Mouse (Mus musculus) embryonic facial prominence, embryonic 15.5 days (tissue): ENCODE data around the gene Ubash3b. TPM values are rescaled to one million over a fixed set of nuclear protein-coding genes. Genes with fewer than 3 reads are reported as not detected.

Experiments
- ATAC-seq: fragments of 200-750 bp; cut with Nextera tagmentation; 2 replicates; pipeline ENCODE4 v1.8.0; 2017; ENCODE audit warnings: low read depth, moderate TSS enrichment; ENCODE audit not compliant: insufficient number of reproducible peaks, low FRiP score, low TSS enrichment
- H3K27ac ChIP-seq: fragments of 300-500 bp; sonication (generic); replicated peaks from 2 replicates; pipeline ENCODE4 v1.5.1; 2015; ENCODE audit warnings: mild to moderate bottlenecking, inconsistent platforms
- H3K27me3 ChIP-seq: fragments of 300-500 bp; sonication (generic); 2 replicates; pipeline ENCODE4 v1.6.1; 2015; ENCODE audit warnings: inconsistent platforms
- H3K36me3 ChIP-seq: fragments of 300-500 bp; sonication (generic); 2 replicates; pipeline ENCODE4 v1.6.1; 2015; ENCODE audit warnings: mild to moderate bottlenecking, inconsistent platforms
- H3K4me1 ChIP-seq: fragments of 300-500 bp; sonication (generic); 2 replicates; pipeline ENCODE4 v1.6.1; 2015; ENCODE audit warnings: inconsistent platforms
- H3K4me2 ChIP-seq: fragments of 300-500 bp; sonication (generic); replicated peaks from 2 replicates; pipeline ENCODE4 v1.6.1; 2015; ENCODE audit warnings: mild to moderate bottlenecking, inconsistent platforms
- H3K4me3 ChIP-seq: fragments of 300-500 bp; sonication (generic); replicated peaks from 2 replicates; pipeline ENCODE4 v1.5.1; 2015; ENCODE audit warnings: mild to moderate bottlenecking, inconsistent platforms
- H3K9ac ChIP-seq: fragments of 300-500 bp; sonication (generic); 2 replicates; pipeline ENCODE4 v1.6.1; 2015; ENCODE audit warnings: inconsistent platforms
- H3K9me3 ChIP-seq: fragments of 300-500 bp; sonication (generic); replicated peaks from 2 replicates; pipeline ENCODE4 v1.6.1; 2016; ENCODE audit warnings: inconsistent platforms
- WGBS: fragments of 180-500 bp; shearing (Covaris S2); methylation state at CpG from one replicate; pipeline ENCODE4 v1.1.7; 2015; 5-methylcytosine and 5-hydroxymethylcytosine counted together
- polyA plus RNA-seq: library from polyadenylated mRNA; unstranded; fragments of >200 nt; fragmentation: Nextera tagmentation; extraction: Ambion mirVana; gene quantifications from 2 replicates; pipeline ENCODE4 v1.2.1, GENCODE M21; 2015

The Ubash3b gene
- polyA plus RNA-seq, 1 experiment from 2014 or later: 8.2 TPM

- no peaks in the 10 kb centered on the region for H3K36me3 ChIP-seq
- H3K4me2 ChIP-seq: no peak overlapping the region
- peaks cover 21% of the 10 kb centered on the region for H3K4me1 ChIP-seq
- 84% methylated on average over 7 of the region's 7 CpGs for whole genome bisulfite sequencing
- no peak overlapping the region for H3K9ac ChIP-seq
- H3K27me3 ChIP-seq: no peaks in the 10 kb centered on the region
- no peak for ATAC-seq
- no peak overlapping the region for H3K4me3 ChIP-seq
- H3K9me3 ChIP-seq: no peaks in the 10 kb centered on the region
- H3K27ac ChIP-seq: no peak overlapping the region
These were observed 112.2 kb downstream of the Ubash3b start for GRCm38 (mm10) chr9:41049282-41049681.

GRCm38 (mm10) chr9:41048820-41049219 is 112.7 kb downstream of the Ubash3b start:
- H3K9me3 ChIP-seq: no peaks in the 10 kb centered on the region
- H3K36me3 ChIP-seq: no peaks in the 10 kb centered on the region
- H3K4me1 ChIP-seq: peaks cover 18% of the 10 kb centered on the region
- no peaks in the 10 kb centered on the region for H3K27me3 ChIP-seq
- no peak for ATAC-seq
- H3K4me3 ChIP-seq: no peak overlapping the region
- 78% methylated on average over 3 of the region's 3 CpGs for WGBS
- H3K9ac ChIP-seq: no peak overlapping the region
- no peak overlapping the region for H3K27ac ChIP-seq
- no peak overlapping the region for H3K4me2 ChIP-seq

- Histone ChIP-seq H3K4me3 (no peak overlapping the region), H3K27me3 (no peaks in the 10 kb centered on the region), H3K9me3 (no peaks in the 10 kb centered on the region), H3K9ac (no peak overlapping the region), H3K4me2 (no peak overlapping the region), H3K36me3 (no peaks in the 10 kb centered on the region), H3K27ac (no peak overlapping the region), H3K4me1 (peaks cover 14% of the 10 kb centered on the region)
- no peak for ATAC-seq
- 94% methylated on average over 7 of the region's 7 CpGs for WGBS
These were observed 113.3 kb downstream of the Ubash3b start for GRCm38 (mm10) chr9:41048216-41048615.

GRCm38 (mm10) chr9:41047654-41048053 is 113.8 kb downstream of the Ubash3b start:
- H3K4me2 ChIP-seq: no peak overlapping the region
- ATAC-seq: no peak
- H3K36me3 ChIP-seq: no peaks in the 10 kb centered on the region
- no peak overlapping the region for H3K4me3 ChIP-seq
- peaks cover 14% of the 10 kb centered on the region for H3K4me1 ChIP-seq
- no peak overlapping the region for H3K9ac ChIP-seq
- no peaks in the 10 kb centered on the region for H3K27me3 ChIP-seq
- WGBS: 87% methylated on average over 2 of the region's 2 CpGs
- no peak overlapping the region for H3K27ac ChIP-seq
- H3K9me3 ChIP-seq: no peaks in the 10 kb centered on the region

- Histone ChIP-seq H3K9ac (no peak overlapping the region), H3K9me3 (no peaks in the 10 kb centered on the region), H3K4me1 (no peaks in the 10 kb centered on the region), H3K27me3 (no peaks in the 10 kb centered on the region), H3K27ac (no peak overlapping the region), H3K4me2 (no peak overlapping the region), H3K36me3 (no peaks in the 10 kb centered on the region), H3K4me3 (no peak overlapping the region)
- WGBS: 11% methylated on average over 3 of the region's 3 CpGs
- no peak for ATAC-seq
These were observed 116.9 kb downstream of the Ubash3b start for GRCm38 (mm10) chr9:41044626-41045025.

- H3K36me3 ChIP-seq: no peaks in the 10 kb centered on the region
- H3K4me1 ChIP-seq: peaks cover 3% of the 10 kb centered on the region; the same call in 1 of the 2 replicates
- no peak overlapping the region for H3K4me2 ChIP-seq
- ATAC-seq: no peak
- no peak overlapping the region for H3K27ac ChIP-seq
- H3K9ac ChIP-seq: no peak overlapping the region
- WGBS: 85% methylated on average over 5 of the region's 5 CpGs
- no peaks in the 10 kb centered on the region for H3K27me3 ChIP-seq
- no peak overlapping the region for H3K4me3 ChIP-seq
- no peaks in the 10 kb centered on the region for H3K9me3 ChIP-seq
These were observed 117.9 kb downstream of the Ubash3b start for GRCm38 (mm10) chr9:41043641-41044040.

GRCm38 (mm10) chr9:41041404-41041803 is 120.1 kb downstream of the Ubash3b start:
- Histone ChIP-seq H3K9ac (no peak overlapping the region), H3K4me1 (peaks cover 3% of the 10 kb centered on the region; the same call in 1 of the 2 replicates), H3K4me2 (no peak overlapping the region), H3K27ac (no peak overlapping the region), H3K9me3 (no peaks in the 10 kb centered on the region), H3K4me3 (no peak overlapping the region), H3K36me3 (no peaks in the 10 kb centered on the region), H3K27me3 (no peaks in the 10 kb centered on the region)
- 68% methylated on average over 3 of the region's 3 CpGs for WGBS
- ATAC-seq: no peak

GRCm38 (mm10) chr9:41038150-41038664 is 123.3 kb downstream of the Ubash3b start:
- no peak overlapping the region for H3K4me3 ChIP-seq
- H3K4me2 ChIP-seq: no peak overlapping the region
- H3K27me3 ChIP-seq: no peaks in the 10 kb centered on the region
- H3K9me3 ChIP-seq: no peaks in the 10 kb centered on the region
- H3K36me3 ChIP-seq: no peaks in the 10 kb centered on the region
- peak; percentile 43; the same call in 1 of the 2 replicates for ATAC-seq
- WGBS: 38% methylated on average over 9 of the region's 9 CpGs
- H3K9ac ChIP-seq: no peak overlapping the region
- peak overlapping the region; percentile 60 for H3K27ac ChIP-seq
- peaks cover 3% of the 10 kb centered on the region; the same call in 1 of the 2 replicates for H3K4me1 ChIP-seq

- no peak for ATAC-seq
- Histone ChIP-seq H3K9ac (no peak overlapping the region), H3K27ac (peak overlapping the region; percentile 63; the same call in 1 of the 2 replicates), H3K4me2 (peak overlapping the region; percentile 22; the same call in 1 of the 2 replicates), H3K4me3 (no peak overlapping the region), H3K4me1 (peaks cover 14% of the 10 kb centered on the region), H3K36me3 (no peaks in the 10 kb centered on the region), H3K27me3 (no peaks in the 10 kb centered on the region), H3K9me3 (no peaks in the 10 kb centered on the region)
- 13% methylated on average over 18 of the region's 18 CpGs for WGBS
These were observed 129.7 kb downstream of the Ubash3b start for GRCm38 (mm10) chr9:41031590-41032489.

GRCm38 (mm10) chr9:41029827-41030226 is 131.7 kb downstream of the Ubash3b start:
- Histone ChIP-seq H3K36me3 (no peaks in the 10 kb centered on the region), H3K27ac (no peak overlapping the region), H3K4me3 (no peak overlapping the region), H3K4me2 (no peak overlapping the region), H3K9ac (no peak overlapping the region), H3K4me1 (peaks cover 14% of the 10 kb centered on the region), H3K27me3 (no peaks in the 10 kb centered on the region), H3K9me3 (no peaks in the 10 kb centered on the region)
- ATAC-seq: no peak
- WGBS: 74% methylated on average over 6 of the region's 6 CpGs

- Histone ChIP-seq H3K4me3 (no peak overlapping the region), H3K4me2 (no peak overlapping the region), H3K27me3 (no peaks in the 10 kb centered on the region), H3K27ac (no peak overlapping the region), H3K9ac (no peak overlapping the region), H3K9me3 (no peaks in the 10 kb centered on the region), H3K4me1 (peaks cover 14% of the 10 kb centered on the region), H3K36me3 (no peaks in the 10 kb centered on the region)
- no peak for ATAC-seq
- 50% methylated on average over 5 of the region's 5 CpGs for WGBS
These were observed 133.0 kb downstream of the Ubash3b start for GRCm38 (mm10) chr9:41028470-41028869.
